Mouse (Mus musculus): ENCODE measurements around the gene Sun3. TPM values are rescaled to one million over a fixed set of nuclear protein-coding genes. Genes with fewer than 3 reads are reported as not detected.

Sun3 gene
- total RNA-seq, 1 experiment, result not detected

- Histone ChIP-seq H3K9me3 (ENCODE audit: control insufficient read depth, insufficient read depth, low read depth, low read length) (no peaks in the 10 kb centered on the region), H3K36me3 (ENCODE audit: control insufficient read depth, insufficient read depth, low read length, poor library complexity, severe bottlenecking) (no peaks in the 10 kb centered on the region)
- in situ Hi-C loops (cut with MboI; ENCODE audit: low sequenced_read_pairs in 2 of 2, unreplicated experiment in 2 of 2), result no loop called here
These were observed 8.1 kb upstream of the Sun3 start for GRCm38 (mm10) chr11:9056937-9057336.

GRCm38 (mm10) chr11:9051895-9052294 is 3.1 kb upstream of the Sun3 start:
- in situ Hi-C loops (cut with MboI; ENCODE audit: low sequenced_read_pairs in 2 of 2, unreplicated experiment in 2 of 2), result no loop called here
- Histone ChIP-seq H3K4me1 (ENCODE audit: control insufficient read depth in 2 of 2, insufficient read depth in 2 of 2, low read length in 2 of 2, poor library complexity in 1 of 2) (peaks cover 0 to 7% of the 10 kb centered on the region in 2 experiments; a peak in 1 of 4 replicates), H3K36me3 (ENCODE audit: control insufficient read depth, insufficient read depth, low read length, poor library complexity, severe bottlenecking) (no peaks in the 10 kb centered on the region), H3K4me3 (ENCODE audit: insufficient read depth in 1 of 2, low read depth in 1 of 2, low read length in 2 of 2, poor library complexity in 1 of 2, severe bottlenecking in 1 of 2) (no peak overlapping the region), H3K27ac (ENCODE audit: insufficient read depth, low read depth, low read length, poor library complexity, severe bottlenecking) (no peak overlapping the region), H3K9me3 (ENCODE audit: control insufficient read depth, insufficient read depth, low read depth, low read length) (no peaks in the 10 kb centered on the region), H3K9ac (ENCODE audit: insufficient read depth, low read depth, low read length, poor library complexity, severe bottlenecking) (no peak overlapping the region)
- TF ChIP-seq MAFK (IDR thresholded peaks at IDR 0.05; ENCODE audit: insufficient read depth, low read depth, low read length) (no peak), HCFC1 (IDR thresholded peaks at IDR 0.05; ENCODE audit: borderline replicate concordance, insufficient read depth, low read length) (no peak), CHD2 (IDR thresholded peaks at IDR 0.05; ENCODE audit: low read depth, low read length) (no peak), ZNF384 (IDR thresholded peaks at IDR 0.05; ENCODE audit: low read depth, low read length) (no peak), ZC3H11A (IDR thresholded peaks at IDR 0.05; ENCODE audit: borderline replicate concordance, low read depth, low read length) (no peak)
- DNase-seq (ENCODE audit: low read depth, low spot score), result no peak

More at GRCm38 (mm10) chr11:9056937-9057336, 8.1 kb upstream of the Sun3 start:
- no peak for TF ChIP-seq ZNF384 (IDR thresholded peaks at IDR 0.05; ENCODE audit: low read depth, low read length)
- TF ChIP-seq MAFK (IDR thresholded peaks at IDR 0.05; ENCODE audit: insufficient read depth, low read depth, low read length), result no peak
- no peak for TF ChIP-seq ZC3H11A (IDR thresholded peaks at IDR 0.05; ENCODE audit: borderline replicate concordance, low read depth, low read length)
- DNase-seq (ENCODE audit: low read depth, low spot score), result no peak
- Histone ChIP-seq H3K27ac (ENCODE audit: insufficient read depth, low read depth, low read length, poor library complexity, severe bottlenecking) (no peak overlapping the region), H3K9ac (ENCODE audit: insufficient read depth, low read depth, low read length, poor library complexity, severe bottlenecking) (no peak overlapping the region), H3K4me3 (ENCODE audit: insufficient read depth in 1 of 2, low read depth in 1 of 2, low read length in 2 of 2, poor library complexity in 1 of 2, severe bottlenecking in 1 of 2) (no peak overlapping the region), H3K4me1 (ENCODE audit: control insufficient read depth in 2 of 2, insufficient read depth in 2 of 2, low read length in 2 of 2, poor library complexity in 1 of 2) (peaks cover 0 to 2% of the 10 kb centered on the region in 2 experiments; a peak in 1 of 4 replicates)

- in situ Hi-C loops (cut with MboI; ENCODE audit: low sequenced_read_pairs in 2 of 2, unreplicated experiment in 2 of 2), result no loop called here
- Histone ChIP-seq H3K4me1 (ENCODE audit: control insufficient read depth in 2 of 2, insufficient read depth in 2 of 2, low read length in 2 of 2, poor library complexity in 1 of 2) (peaks cover 0 to 7% of the 10 kb centered on the region in 2 experiments; a peak in 1 of 4 replicates), H3K4me3 (ENCODE audit: insufficient read depth in 1 of 2, low read depth in 1 of 2, low read length in 2 of 2, poor library complexity in 1 of 2, severe bottlenecking in 1 of 2) (no peak overlapping the region), H3K9ac (ENCODE audit: insufficient read depth, low read depth, low read length, poor library complexity, severe bottlenecking) (no peak overlapping the region), H3K9me3 (ENCODE audit: control insufficient read depth, insufficient read depth, low read depth, low read length) (no peaks in the 10 kb centered on the region), H3K27ac (ENCODE audit: insufficient read depth, low read depth, low read length, poor library complexity, severe bottlenecking) (no peak overlapping the region), H3K36me3 (ENCODE audit: control insufficient read depth, insufficient read depth, low read length, poor library complexity, severe bottlenecking) (no peaks in the 10 kb centered on the region)
- no peak for TF ChIP-seq MAFK (IDR thresholded peaks at IDR 0.05; ENCODE audit: insufficient read depth, low read depth, low read length)
- no peak for DNase-seq (ENCODE audit: low read depth, low spot score)
These were observed 1.4 kb upstream of the Sun3 start for GRCm38 (mm10) chr11:9050241-9050640.

GRCm38 (mm10) chr11:9048011-9048702 is 634 bp downstream of the Sun3 start, which contains the start of gene Gm11992:
Gm11992 (plus strand) TSS chr11:9048594.
- in situ Hi-C loops (cut with MboI; ENCODE audit: low sequenced_read_pairs in 2 of 2, unreplicated experiment in 2 of 2), result no loop called here
- Histone ChIP-seq H3K9ac (ENCODE audit: insufficient read depth, low read depth, low read length, poor library complexity, severe bottlenecking) (peak within 1 kb of the TSS; percentile 47; the same call in 1 of the 2 replicates), H3K36me3 (ENCODE audit: control insufficient read depth, insufficient read depth, low read length, poor library complexity, severe bottlenecking) (no peaks in the 10 kb centered on the region), H3K9me3 (ENCODE audit: control insufficient read depth, insufficient read depth, low read depth, low read length) (no peaks in the 10 kb centered on the region), H3K4me3 (ENCODE audit: insufficient read depth in 1 of 2, low read depth in 1 of 2, low read length in 2 of 2, poor library complexity in 1 of 2, severe bottlenecking in 1 of 2) (peak within 1 kb of the TSS; percentile 70 to 72), H3K27ac (ENCODE audit: insufficient read depth, low read depth, low read length, poor library complexity, severe bottlenecking) (no peak within 1 kb of the TSS), H3K4me1 (ENCODE audit: control insufficient read depth in 2 of 2, insufficient read depth in 2 of 2, low read length in 2 of 2, poor library complexity in 1 of 2) (peaks cover 0 to 7% of the 10 kb centered on the region in 2 experiments; a peak in 1 of 4 replicates)
- DNase-seq (ENCODE audit: low read depth, low spot score), result peak; percentile 87
- TF ChIP-seq MAFK (IDR thresholded peaks at IDR 0.05; ENCODE audit: insufficient read depth, low read depth, low read length), result no peak
- TF ChIP-seq HCFC1 (IDR thresholded peaks at IDR 0.05; ENCODE audit: borderline replicate concordance, insufficient read depth, low read length), result peak; percentile 53; the same call in 1 of the 2 replicates
- TF ChIP-seq CHD2 (IDR thresholded peaks at IDR 0.05; ENCODE audit: low read depth, low read length), result no peak
- no peak for TF ChIP-seq ZC3H11A (IDR thresholded peaks at IDR 0.05; ENCODE audit: borderline replicate concordance, low read depth, low read length)

GRCm38 (mm10) chr11:9047044-9047443 is 1.7 kb downstream of the Sun3 start:
- no peak for DNase-seq (ENCODE audit: low read depth, low spot score)
- peaks cover 0 to 7% of the 10 kb centered on the region in 2 experiments; a peak in 1 of 4 replicates for H3K4me1 ChIP-seq (ENCODE audit: control insufficient read depth in 2 of 2, insufficient read depth in 2 of 2, low read length in 2 of 2, poor library complexity in 1 of 2)
- H3K9ac ChIP-seq (ENCODE audit: insufficient read depth, low read depth, low read length, poor library complexity, severe bottlenecking), result no peak overlapping the region
- no peaks in the 10 kb centered on the region for H3K9me3 ChIP-seq (ENCODE audit: control insufficient read depth, insufficient read depth, low read depth, low read length)
- in situ Hi-C loops (cut with MboI; ENCODE audit: low sequenced_read_pairs in 2 of 2, unreplicated experiment in 2 of 2), result no loop called here
- H3K4me3 ChIP-seq (ENCODE audit: insufficient read depth in 1 of 2, low read depth in 1 of 2, low read length in 2 of 2, poor library complexity in 1 of 2, severe bottlenecking in 1 of 2), result no peak overlapping the region
- H3K27ac ChIP-seq (ENCODE audit: insufficient read depth, low read depth, low read length, poor library complexity, severe bottlenecking), result no peak overlapping the region
- TF ChIP-seq MAFK (IDR thresholded peaks at IDR 0.05; ENCODE audit: insufficient read depth, low read depth, low read length) (no peak), ZC3H11A (IDR thresholded peaks at IDR 0.05; ENCODE audit: borderline replicate concordance, low read depth, low read length) (no peak), CHD2 (IDR thresholded peaks at IDR 0.05; ENCODE audit: low read depth, low read length) (no peak), ZNF384 (IDR thresholded peaks at IDR 0.05; ENCODE audit: low read depth, low read length) (no peak), HCFC1 (IDR thresholded peaks at IDR 0.05; ENCODE audit: borderline replicate concordance, insufficient read depth, low read length) (no peak)
- H3K36me3 ChIP-seq (ENCODE audit: control insufficient read depth, insufficient read depth, low read length, poor library complexity, severe bottlenecking), result no peaks in the 10 kb centered on the region
